Mouse (Mus musculus) heart, embryonic 12.5 days (tissue): ENCODE measurements at regions not wholly inside any gene's neighbourhood (a gene's known extent, or its start where the extent isn't known, plus 50 kb on each side); places are given as distances from the start of the nearest gene placed in this dataset.

Experiments used
- ATAC-seq: fragments of 200-750 bp; cut with Nextera tagmentation; 2 replicates; pipeline ENCODE4 v1.8.0; 2017; ENCODE audit warnings: moderate TSS enrichment, moderate library complexity; ENCODE audit not compliant: insufficient number of reproducible peaks, low FRiP score
- H3K27ac ChIP-seq: fragments of 300-500 bp; sonication (generic); 2 replicates; pipeline ENCODE4 v1.5.1; 2016; ENCODE audit warnings: mild to moderate bottlenecking, moderate library complexity; ENCODE audit not compliant: poor library complexity, severe bottlenecking
- H3K27me3 ChIP-seq: fragments of 300-500 bp; sonication (generic); replicated peaks from 2 replicates; pipeline ENCODE4 v1.6.1; 2016; ENCODE audit warnings: mild to moderate bottlenecking, moderate library complexity
- H3K36me3 ChIP-seq: fragments of 300-500 bp; sonication (generic); 2 replicates; pipeline ENCODE4 v1.6.1; 2016; ENCODE audit warnings: mild to moderate bottlenecking, moderate library complexity
- H3K4me1 ChIP-seq: fragments of 300-500 bp; sonication (generic); replicated peaks from 2 replicates; pipeline ENCODE4 v1.6.1; 2016; ENCODE audit warnings: mild to moderate bottlenecking
- H3K4me2 ChIP-seq: fragments of 300-500 bp; sonication (generic); 2 replicates; pipeline ENCODE4 v1.6.1; 2016; ENCODE audit warnings: mild to moderate bottlenecking, moderate library complexity
- H3K4me3 ChIP-seq: fragments of 300-500 bp; sonication (generic); 2 replicates; pipeline ENCODE4 v1.5.1; 2016; ENCODE audit warnings: mild to moderate bottlenecking
- H3K9ac ChIP-seq: fragments of 300-500 bp; sonication (generic); 2 replicates; pipeline ENCODE4 v1.6.1; 2016; ENCODE audit warnings: mild to moderate bottlenecking, moderate library complexity
- H3K9me3 ChIP-seq: fragments of 300-500 bp; sonication (generic); replicated peaks from 2 replicates; pipeline ENCODE4 v1.6.1; 2016; ENCODE audit warnings: mild to moderate bottlenecking, moderate library complexity
- WGBS: fragments of 180-500 bp; shearing (Covaris S2); methylation state at CpG from one replicate; pipeline ENCODE4 v1.1.7; 2016; 5-methylcytosine and 5-hydroxymethylcytosine counted together

GRCm38 (mm10) chr13:19975621-19976020 lies 114.8 kb upstream of the Elmo1 start:
- no peak overlapping the region for H3K4me2 ChIP-seq
- no peak for ATAC-seq

DNA sequence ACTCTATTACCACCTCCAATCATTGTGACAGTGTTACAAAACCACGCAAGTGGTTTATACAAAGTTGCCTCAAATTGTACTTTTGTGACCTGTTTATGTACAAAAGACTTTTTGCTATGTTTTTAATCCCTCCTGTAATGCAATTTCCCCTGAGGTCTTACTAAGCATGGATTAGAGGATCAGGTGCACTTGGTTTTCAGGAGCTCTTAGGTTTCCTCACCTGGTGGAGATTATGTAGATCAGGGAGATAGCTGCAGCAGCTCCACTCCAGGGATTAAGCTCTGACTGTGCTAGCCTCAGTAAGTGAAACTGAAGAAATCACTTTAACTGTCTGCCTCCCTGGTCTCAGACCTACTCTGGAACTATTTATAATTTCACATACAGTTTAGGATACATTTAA lies 123.8 kb upstream of the Elmo1 start:
- H3K4me2 ChIP-seq, result no peak overlapping the region
- H3K27ac ChIP-seq, result no peak overlapping the region
- no peak overlapping the region for H3K4me3 ChIP-seq
- no peak for ATAC-seq
- 80% methylated on average over 1 of the region's 1 CpGs for WGBS
- H3K9me3 ChIP-seq, result no peaks in the 10 kb centered on the region
- no peaks in the 10 kb centered on the region for H3K27me3 ChIP-seq
- H3K36me3 ChIP-seq, result no peaks in the 10 kb centered on the region
- no peak overlapping the region for H3K9ac ChIP-seq
- no peaks in the 10 kb centered on the region for H3K4me1 ChIP-seq

More at GRCm38 (mm10) chr13:19975621-19976020, 114.8 kb upstream of the Elmo1 start:
- Histone ChIP-seq H3K27me3 (no peaks in the 10 kb centered on the region), H3K36me3 (no peaks in the 10 kb centered on the region), H3K9me3 (no peaks in the 10 kb centered on the region), H3K27ac (no peak overlapping the region), H3K4me1 (no peaks in the 10 kb centered on the region), H3K9ac (no peak overlapping the region), H3K4me3 (no peak overlapping the region)

DNA sequence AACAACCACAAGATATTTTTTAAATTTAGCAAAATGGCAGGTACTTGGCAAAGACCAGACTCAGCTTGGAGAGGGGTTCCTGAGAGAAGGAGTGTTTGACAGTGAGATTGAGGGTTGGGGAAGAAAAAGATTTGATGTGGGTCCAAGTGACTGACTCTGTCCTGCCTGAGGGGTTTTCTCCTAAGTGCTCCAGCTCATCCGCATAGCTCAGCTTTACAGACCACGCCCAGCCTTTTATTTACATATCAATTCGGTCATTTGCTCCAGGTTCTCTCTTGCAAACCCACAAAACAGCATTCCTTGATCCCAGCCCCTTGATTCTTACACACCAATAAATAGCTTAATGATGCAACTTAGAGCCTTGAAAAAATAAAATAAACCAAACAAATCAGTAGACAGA lies 127.4 kb upstream of the Elmo1 start:
- Histone ChIP-seq H3K36me3 (no peaks in the 10 kb centered on the region), H3K4me2 (no peak overlapping the region), H3K9ac (no peak overlapping the region), H3K4me1 (no peaks in the 10 kb centered on the region), H3K9me3 (no peaks in the 10 kb centered on the region), H3K27me3 (no peaks in the 10 kb centered on the region), H3K4me3 (no peak overlapping the region), H3K27ac (no peak overlapping the region)
- 46% methylated on average over 3 of the region's 3 CpGs for WGBS
- ATAC-seq, result no peak

GRCm38 (mm10) chr13:19928761-19929160 lies 104.7 kb upstream of the Gpr141 start:
- no peak overlapping the region for H3K4me2 ChIP-seq
- H3K27ac ChIP-seq, result no peak overlapping the region
- H3K4me1 ChIP-seq, result no peaks in the 10 kb centered on the region
- H3K9ac ChIP-seq, result no peak overlapping the region
- H3K9me3 ChIP-seq, result no peaks in the 10 kb centered on the region
- H3K36me3 ChIP-seq, result no peaks in the 10 kb centered on the region
- ATAC-seq, result no peak
- no peak overlapping the region for H3K4me3 ChIP-seq
- no peaks in the 10 kb centered on the region for H3K27me3 ChIP-seq
- WGBS, result 89% methylated on average over 6 of the region's 6 CpGs

DNA sequence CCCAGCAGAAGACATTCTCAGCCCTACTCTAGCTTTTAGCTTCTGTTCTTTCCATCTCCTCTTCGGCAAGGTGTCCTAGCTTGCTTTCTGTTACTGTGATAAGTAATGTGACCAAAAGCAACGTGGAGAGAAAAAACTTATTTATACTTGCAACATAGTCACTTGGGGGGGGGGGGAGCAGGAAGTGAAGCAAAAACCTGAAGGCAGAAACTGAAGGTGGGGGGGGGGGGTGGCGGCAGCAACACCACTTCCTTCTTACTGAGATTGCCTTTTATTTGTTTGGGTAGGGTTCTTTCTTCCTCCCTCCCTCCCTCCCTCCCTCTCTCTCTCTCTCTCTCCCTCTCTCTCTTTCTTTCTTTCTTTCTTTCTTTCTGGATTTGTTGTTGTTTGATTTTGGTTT lies 103.8 kb upstream of the Gpr141 start:
- H3K4me2 ChIP-seq, result no peak overlapping the region
- H3K9me3 ChIP-seq, result no peaks in the 10 kb centered on the region
- H3K9ac ChIP-seq, result no peak overlapping the region
- H3K4me3 ChIP-seq, result no peak overlapping the region
- 62% methylated on average over 3 of the region's 3 CpGs for WGBS
- no peak for ATAC-seq
- H3K36me3 ChIP-seq, result no peaks in the 10 kb centered on the region
- H3K4me1 ChIP-seq, result no peaks in the 10 kb centered on the region
- H3K27ac ChIP-seq, result no peak overlapping the region
- H3K27me3 ChIP-seq, result no peaks in the 10 kb centered on the region

- ATAC-seq, result no peak
- Histone ChIP-seq H3K4me2 (no peak overlapping the region), H3K36me3 (no peaks in the 10 kb centered on the region), H3K4me1 (no peaks in the 10 kb centered on the region), H3K27me3 (no peaks in the 10 kb centered on the region), H3K9ac (no peak overlapping the region), H3K27ac (no peak overlapping the region), H3K9me3 (peaks cover 30% of the 10 kb centered on the region), H3K4me3 (no peak overlapping the region)
- 56% methylated on average over 1 of the region's 1 CpGs for WGBS
Observed at GRCm38 (mm10) chr13:19921084-19921827, 97.2 kb upstream of the Gpr141 start.

DNA sequence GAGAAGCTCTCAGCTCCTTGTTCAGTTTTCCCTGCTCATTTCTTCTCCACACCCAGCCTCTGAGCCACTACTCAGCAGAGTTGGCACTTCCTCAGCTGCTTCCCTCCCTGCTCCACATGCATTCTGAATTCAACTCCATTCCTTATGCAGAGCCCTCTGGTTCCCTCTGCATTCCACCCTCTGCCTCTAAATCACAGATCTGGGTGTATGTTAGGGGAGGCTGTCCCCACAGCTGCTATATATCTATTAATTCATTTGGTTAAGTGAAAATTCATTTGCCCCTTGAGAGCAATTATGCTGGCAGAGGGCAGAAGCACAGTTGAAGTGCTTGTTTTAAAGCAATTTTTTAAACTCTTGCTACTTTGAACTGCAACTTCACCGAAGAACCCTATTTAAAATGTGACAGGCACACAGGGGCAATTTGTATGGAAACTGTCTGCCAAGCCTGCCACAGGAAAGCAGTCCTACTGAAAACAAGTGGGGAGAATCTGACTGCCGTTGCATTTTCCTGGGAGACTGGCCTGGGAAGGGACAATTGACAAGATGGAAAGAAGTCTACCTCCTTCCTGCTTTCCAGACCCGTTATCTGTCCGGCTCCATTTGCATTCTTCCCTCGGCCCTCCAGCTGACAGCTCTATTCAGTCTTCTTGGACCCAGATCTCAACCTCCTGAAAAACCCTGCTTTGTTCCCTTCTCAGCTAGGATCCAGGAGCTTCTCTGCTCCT lies 88.0 kb upstream of the Gpr141 start:
- H3K9me3 ChIP-seq, result 0 out of 2 replicates have a peak, but pooled peaks cover 4% of the 10 kb centered on the region
- H3K4me1 ChIP-seq, result no peaks in the 10 kb centered on the region; the same call in 1 of the 2 replicates
- H3K27ac ChIP-seq, result no peak overlapping the region
- no peak overlapping the region for H3K4me2 ChIP-seq
- no peak for ATAC-seq
- no peaks in the 10 kb centered on the region for H3K36me3 ChIP-seq
- H3K9ac ChIP-seq, result no peak overlapping the region
- H3K27me3 ChIP-seq, result no peaks in the 10 kb centered on the region
- 39% methylated on average over 5 of the region's 5 CpGs for WGBS
- H3K4me3 ChIP-seq, result no peak overlapping the region

DNA sequence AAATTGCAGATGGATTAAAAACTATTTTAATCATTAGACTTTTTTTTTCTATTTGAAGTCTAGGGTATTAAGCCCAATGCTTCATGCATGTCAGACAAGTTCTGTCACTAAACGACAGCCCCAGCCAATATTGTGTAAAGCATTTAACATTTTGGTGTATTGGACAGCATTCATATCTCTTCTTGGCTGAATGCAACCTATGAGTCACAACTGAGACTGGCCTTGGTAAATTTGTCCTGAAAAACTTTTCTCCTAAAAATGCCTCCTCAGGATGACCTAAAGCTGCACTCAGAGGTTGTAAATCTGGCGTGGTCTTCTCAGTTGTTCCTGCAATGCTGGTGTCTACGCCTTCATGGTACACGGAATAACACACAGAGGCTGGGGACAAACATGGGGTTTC lies 78.7 kb upstream of the Gpr141 start:
- Histone ChIP-seq H3K4me1 (no peaks in the 10 kb centered on the region), H3K27me3 (no peaks in the 10 kb centered on the region), H3K27ac (no peak overlapping the region), H3K9me3 (no peaks in the 10 kb centered on the region), H3K4me3 (no peak overlapping the region), H3K4me2 (no peak overlapping the region), H3K36me3 (no peaks in the 10 kb centered on the region), H3K9ac (no peak overlapping the region)
- ATAC-seq, result no peak
- WGBS, result 81% methylated on average over 4 of the region's 4 CpGs

- Histone ChIP-seq H3K9ac (no peak overlapping the region), H3K27me3 (no peaks in the 10 kb centered on the region), H3K27ac (no peak overlapping the region), H3K36me3 (no peaks in the 10 kb centered on the region), H3K4me3 (no peak overlapping the region), H3K4me2 (no peak overlapping the region), H3K4me1 (no peaks in the 10 kb centered on the region), H3K9me3 (no peaks in the 10 kb centered on the region)
- 67% methylated on average over 1 of the region's 1 CpGs for WGBS
- ATAC-seq, result no peak
Observed at GRCm38 (mm10) chr13:19897191-19897590, 73.1 kb upstream of the Gpr141 start.

DNA sequence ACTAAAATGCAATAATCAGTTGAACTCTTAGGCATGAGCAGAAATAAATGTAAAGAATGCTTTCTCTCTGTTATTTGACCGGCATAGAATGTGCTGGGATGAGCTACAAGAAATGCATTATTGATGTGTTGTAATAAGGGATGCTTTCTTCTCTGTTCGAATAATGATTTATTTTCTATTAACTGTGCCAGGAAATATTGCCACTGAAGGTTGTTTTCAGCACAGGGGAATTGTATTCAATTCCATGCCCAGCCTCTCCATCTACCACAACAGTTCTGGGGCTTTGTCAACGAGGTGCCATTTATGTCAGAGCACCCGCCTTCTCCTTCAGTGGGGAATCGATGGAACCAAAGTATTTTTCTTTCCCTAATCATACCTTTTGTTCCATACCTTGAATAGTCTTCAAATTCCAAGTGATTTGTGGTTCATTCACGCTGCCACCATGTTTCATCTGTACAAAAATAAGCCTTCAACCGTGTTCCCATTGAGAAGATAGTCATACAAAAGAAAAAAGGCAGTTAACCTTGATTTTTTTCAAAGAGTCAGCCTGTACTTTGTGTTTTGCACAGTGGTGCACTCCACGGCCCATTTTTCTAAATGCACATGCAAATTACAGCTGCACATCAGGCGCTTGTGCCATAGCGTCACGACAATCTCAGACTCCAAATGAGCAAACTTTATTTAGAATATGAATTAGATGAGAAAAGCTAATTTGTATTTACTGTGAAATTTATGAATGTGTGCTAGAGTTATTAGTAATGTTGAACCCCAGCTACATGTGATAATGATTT lies 65.1 kb upstream of the Gpr141 start:
- H3K4me3 ChIP-seq, result no peak overlapping the region
- H3K27ac ChIP-seq, result no peak overlapping the region
- H3K9me3 ChIP-seq, result no peaks in the 10 kb centered on the region
- H3K36me3 ChIP-seq, result no peaks in the 10 kb centered on the region
- no peaks in the 10 kb centered on the region for H3K4me1 ChIP-seq
- no peaks in the 10 kb centered on the region for H3K27me3 ChIP-seq
- H3K9ac ChIP-seq, result no peak overlapping the region
- no peak for ATAC-seq
- WGBS, result 82% methylated on average over 11 of the region's 11 CpGs
- H3K4me2 ChIP-seq, result no peak overlapping the region

- H3K36me3 ChIP-seq, result no peaks in the 10 kb centered on the region
- H3K9me3 ChIP-seq, result no peaks in the 10 kb centered on the region
- no peak overlapping the region for H3K4me3 ChIP-seq
- H3K4me2 ChIP-seq, result no peak overlapping the region
- WGBS, result 79% methylated on average over 7 of the region's 7 CpGs
- ATAC-seq, result no peak
- H3K9ac ChIP-seq, result no peak overlapping the region
- H3K27me3 ChIP-seq, result no peaks in the 10 kb centered on the region
- H3K4me1 ChIP-seq, result 0 out of 2 replicates have a peak, but pooled peaks cover 4% of the 10 kb centered on the region
- H3K27ac ChIP-seq, result no peak overlapping the region
Observed at GRCm38 (mm10) chr13:19883896-19884658, 60.0 kb upstream of the Gpr141 start.
